Mouse (Mus musculus): Measurements from ENCODE around the gene Egfr. TPM values are rescaled to one million over a fixed set of nuclear protein-coding genes. Genes with fewer than 3 reads are reported as not detected.

The Egfr gene
- polyA plus RNA-seq, 1 experiment, result 5.0 TPM

DNA sequence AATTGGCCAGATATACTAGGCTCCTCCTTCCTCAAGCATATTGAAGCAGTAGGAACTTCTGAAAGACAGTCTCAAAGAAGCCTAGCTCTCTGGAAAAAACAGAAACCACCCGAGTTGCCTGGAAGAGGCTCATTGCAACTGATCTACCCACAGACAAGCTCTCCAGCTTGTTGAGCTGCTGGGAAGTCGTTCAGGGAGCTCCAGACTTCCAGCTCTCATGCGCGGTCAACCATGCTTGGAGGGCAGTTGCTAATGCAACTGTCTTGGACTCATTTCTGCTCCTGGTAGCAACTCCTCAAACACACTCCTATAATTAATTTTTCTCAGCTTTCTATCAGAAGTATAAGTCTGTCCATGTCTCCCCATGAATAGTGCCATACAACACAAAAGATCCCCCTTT lies 191.0 kb downstream of the Egfr start:
- DNase-seq (ENCODE audit: low read depth), result no peak
- TF ChIP-seq CTCF (IDR thresholded peaks at IDR 0.05; ENCODE audit: borderline replicate concordance, extremely low read depth, insufficient read depth, insufficient read length) (no peak), POLR2A (IDR thresholded peaks at IDR 0.05; ENCODE audit: borderline replicate concordance, extremely low read depth, insufficient read depth, insufficient read length, poor library complexity, severe bottlenecking) (no peak)

DNA sequence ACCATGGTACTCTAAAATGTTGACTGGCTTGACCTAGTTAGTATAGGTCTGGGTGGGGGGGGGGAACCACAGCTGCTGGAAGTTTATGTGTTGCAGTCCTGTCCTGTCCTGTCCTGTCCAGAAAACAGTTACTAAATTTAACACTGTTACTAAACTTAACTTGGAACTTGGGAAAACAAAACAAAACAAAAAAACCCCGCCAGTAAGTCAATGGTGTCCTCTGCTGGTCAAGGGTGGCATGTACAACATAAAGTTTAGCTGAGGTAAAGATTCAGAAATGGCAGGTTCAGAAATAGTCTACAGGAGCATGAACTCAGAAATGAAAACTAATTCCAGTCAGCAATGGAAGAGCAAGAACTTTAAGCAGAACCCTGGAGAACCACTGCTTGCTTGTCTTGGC lies 196.8 kb downstream of the Egfr start:
- no peak for TF ChIP-seq POLR2A (IDR thresholded peaks at IDR 0.05; ENCODE audit: borderline replicate concordance, extremely low read depth, insufficient read depth, insufficient read length, poor library complexity, severe bottlenecking)
- TF ChIP-seq CTCF (IDR thresholded peaks at IDR 0.05; ENCODE audit: borderline replicate concordance, extremely low read depth, insufficient read depth, insufficient read length), result peak; percentile 55; the same call in 1 of the 2 replicates

DNA sequence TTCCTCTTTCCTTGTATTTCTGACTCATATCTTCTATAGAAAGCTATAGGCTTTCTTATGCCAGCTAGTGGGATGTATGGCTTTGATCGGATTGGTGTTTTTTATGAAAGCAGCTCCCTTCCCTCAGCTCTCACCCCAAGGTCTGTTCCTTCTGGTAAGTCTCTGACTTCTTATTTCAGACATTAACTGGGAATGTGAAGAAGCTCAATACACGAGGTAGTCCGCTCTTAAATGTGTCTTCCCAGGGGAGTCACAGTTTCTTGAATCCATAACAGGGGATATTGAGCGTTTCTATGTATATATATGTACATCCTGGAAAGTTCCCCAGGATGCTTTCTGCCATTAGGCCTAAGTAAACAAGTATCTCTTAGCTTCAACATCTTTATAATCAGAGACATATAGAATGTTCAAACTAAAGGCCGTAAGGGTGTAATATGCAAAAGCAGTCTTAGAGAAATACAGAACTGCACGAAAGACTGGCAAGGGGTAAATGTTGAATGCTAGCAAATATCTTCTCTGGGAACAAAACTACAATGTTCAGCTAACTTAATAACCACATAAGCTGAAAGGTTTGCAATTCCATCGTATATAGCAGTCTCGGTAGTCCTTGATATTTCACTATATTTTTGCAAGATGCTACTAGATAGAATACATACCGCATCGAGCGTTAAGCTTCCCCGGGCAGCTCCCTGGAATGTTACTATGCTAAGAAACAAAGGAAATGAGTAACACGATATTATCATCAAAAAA lies 198.4 kb downstream of the Egfr start:
- TF ChIP-seq CTCF (IDR thresholded peaks at IDR 0.05; ENCODE audit: borderline replicate concordance, extremely low read depth, insufficient read depth, insufficient read length) (no peak), POLR2A (IDR thresholded peaks at IDR 0.05; ENCODE audit: borderline replicate concordance, extremely low read depth, insufficient read depth, insufficient read length, poor library complexity, severe bottlenecking) (no peak)
- no peak for DNase-seq (ENCODE audit: low read depth)

More for the DNA sequence above, 196.8 kb downstream of the Egfr start:
- peak; percentile 37 for DNase-seq (ENCODE audit: low read depth)

DNA sequence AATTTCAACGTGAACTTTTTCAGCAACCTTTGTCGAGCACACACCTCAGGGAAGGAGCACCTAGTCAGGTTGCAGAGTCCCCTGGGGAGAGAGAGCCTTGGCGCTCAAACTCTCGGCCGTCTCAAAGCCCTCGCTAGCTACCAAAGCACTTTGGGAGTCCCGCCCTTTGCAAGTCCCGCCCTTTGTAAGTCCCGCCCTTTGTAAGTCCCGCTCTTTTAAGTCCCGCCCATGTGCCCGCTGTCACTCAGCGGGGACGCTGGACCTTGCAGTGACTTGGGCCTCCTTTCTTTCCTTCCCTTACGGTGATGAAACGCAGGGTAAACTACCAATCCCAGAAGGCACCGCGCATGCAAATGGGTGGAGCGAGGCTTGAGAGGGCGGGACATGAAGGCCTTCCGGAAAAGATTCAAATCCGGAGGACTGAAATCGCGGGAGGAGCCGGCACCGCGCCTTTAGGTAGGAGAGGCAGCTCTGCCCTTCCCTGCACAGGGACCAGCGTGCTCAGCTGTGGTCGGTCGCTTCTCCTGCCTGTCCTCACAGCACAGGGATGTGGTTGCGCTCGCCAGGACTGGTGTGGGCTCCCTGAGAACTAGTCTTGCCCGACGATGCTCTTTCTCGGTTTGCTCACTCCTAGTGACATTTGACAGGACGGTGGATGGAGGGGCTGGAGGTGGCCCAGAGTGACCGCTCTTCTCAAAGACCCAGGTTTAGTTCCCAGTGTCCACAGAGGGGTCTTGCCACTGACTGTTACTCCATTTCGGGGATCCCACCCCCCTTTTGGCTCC lies 199.2 kb downstream of the Egfr start, which contains the start of gene Fbxo48:
Gene Fbxo48 (plus strand): TSS at position 400 of the 785 bp plus-strand sequence.
- TF ChIP-seq CTCF (IDR thresholded peaks at IDR 0.05; ENCODE audit: borderline replicate concordance, extremely low read depth, insufficient read depth, insufficient read length), result no peak
- peak; percentile 34; the same call in 1 of the 2 replicates for TF ChIP-seq POLR2A (IDR thresholded peaks at IDR 0.05; ENCODE audit: borderline replicate concordance, extremely low read depth, insufficient read depth, insufficient read length, poor library complexity, severe bottlenecking)
- DNase-seq (ENCODE audit: low read depth), result peak; percentile 100

DNA sequence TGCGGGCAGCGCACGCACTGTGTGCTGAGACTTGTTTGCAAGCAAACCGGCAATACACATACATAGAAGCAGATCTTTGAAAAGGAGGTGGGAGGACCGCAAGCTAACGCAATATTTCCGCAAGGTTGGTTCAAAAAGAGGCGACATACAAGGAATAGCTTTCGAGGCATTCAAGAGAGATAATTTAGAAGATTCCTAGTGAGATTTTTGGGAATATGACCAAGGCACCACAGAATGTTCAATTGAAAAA lies 199.7 kb downstream of the Egfr start:
- no peak for TF ChIP-seq POLR2A (IDR thresholded peaks at IDR 0.05; ENCODE audit: borderline replicate concordance, extremely low read depth, insufficient read depth, insufficient read length, poor library complexity, severe bottlenecking)
- no peak for TF ChIP-seq CTCF (IDR thresholded peaks at IDR 0.05; ENCODE audit: borderline replicate concordance, extremely low read depth, insufficient read depth, insufficient read length)
- no peak for DNase-seq (ENCODE audit: low read depth)

DNA sequence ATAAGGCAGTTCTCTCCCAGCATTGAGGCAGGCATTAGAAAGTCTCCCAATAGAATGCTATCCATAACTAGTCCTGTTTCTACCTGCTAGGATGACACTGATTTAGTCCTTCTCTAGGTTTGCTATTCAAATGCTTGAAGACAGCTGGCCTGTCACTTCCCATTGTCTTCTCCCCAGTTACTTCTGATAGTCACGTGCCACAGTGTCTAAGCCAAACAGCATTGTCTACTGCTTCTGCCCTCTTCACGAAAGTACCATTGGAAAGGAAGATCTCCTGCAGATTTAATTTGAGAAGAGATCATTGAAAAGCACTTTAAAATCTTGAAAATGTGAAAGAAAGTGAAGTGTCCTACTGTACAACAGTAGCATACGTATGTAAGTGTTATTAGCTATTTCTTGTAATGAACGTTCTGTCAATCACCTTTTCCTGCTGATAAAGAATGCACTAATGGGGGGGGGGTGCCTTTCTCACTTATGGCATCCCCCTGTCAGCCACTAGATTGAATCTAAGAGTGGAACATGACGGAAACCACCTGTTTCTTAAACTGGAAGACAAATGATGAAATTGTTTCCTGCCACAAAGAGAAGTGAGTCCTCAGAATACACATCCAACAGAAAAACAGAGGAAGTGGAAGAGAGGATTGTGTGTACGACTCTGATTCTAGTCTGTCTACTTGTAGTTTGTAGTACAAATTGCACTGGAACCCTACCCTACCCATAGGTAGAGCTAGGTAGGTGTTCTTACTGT lies 204.3 kb downstream of the Egfr start:
- no peak for TF ChIP-seq CTCF (IDR thresholded peaks at IDR 0.05; ENCODE audit: borderline replicate concordance, extremely low read depth, insufficient read depth, insufficient read length)
- TF ChIP-seq POLR2A (IDR thresholded peaks at IDR 0.05; ENCODE audit: borderline replicate concordance, extremely low read depth, insufficient read depth, insufficient read length, poor library complexity, severe bottlenecking), result no peak
- no peak for DNase-seq (ENCODE audit: low read depth)

DNA sequence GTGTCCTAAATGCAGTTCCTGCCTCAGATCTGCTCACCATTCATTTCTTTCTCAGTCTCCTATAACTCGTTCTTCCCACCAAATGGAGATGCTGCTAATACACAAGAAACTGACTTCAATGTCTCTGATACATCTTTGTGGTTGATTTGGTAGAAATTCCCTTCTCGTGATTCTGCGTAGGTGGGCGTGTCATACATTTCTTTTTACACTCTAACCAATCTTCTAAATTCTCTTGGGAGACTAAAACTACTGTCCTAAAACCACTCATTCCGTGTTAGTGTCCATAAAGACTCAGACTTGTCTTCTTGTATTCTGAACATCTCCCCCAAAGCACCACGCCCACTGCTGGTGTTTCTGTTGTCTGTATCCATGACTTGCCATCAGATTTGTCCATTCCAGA lies 205.0 kb downstream of the Egfr start:
- no peak for DNase-seq (ENCODE audit: low read depth)
- TF ChIP-seq CTCF (IDR thresholded peaks at IDR 0.05; ENCODE audit: borderline replicate concordance, extremely low read depth, insufficient read depth, insufficient read length), result no peak
- TF ChIP-seq POLR2A (IDR thresholded peaks at IDR 0.05; ENCODE audit: borderline replicate concordance, extremely low read depth, insufficient read depth, insufficient read length, poor library complexity, severe bottlenecking), result no peak

DNA sequence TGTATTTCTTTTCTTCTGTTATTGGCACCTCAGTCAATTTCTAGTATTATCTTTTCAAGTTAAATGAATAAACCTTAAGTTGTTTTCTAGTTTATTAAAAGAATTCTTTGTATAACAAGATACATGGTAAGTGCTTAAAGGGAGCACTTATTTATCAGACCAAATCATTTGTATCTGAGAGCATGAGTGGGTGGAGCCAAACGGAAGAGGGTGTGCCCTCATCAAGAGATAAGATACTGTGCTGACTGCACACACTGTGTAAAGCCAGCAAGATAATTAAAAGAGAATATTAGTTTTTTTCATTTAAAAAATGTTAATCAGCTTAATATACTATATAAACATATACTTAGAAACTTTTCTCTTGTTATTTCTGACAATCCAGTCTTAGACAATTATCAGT lies 206.5 kb downstream of the Egfr start:
- DNase-seq (ENCODE audit: low read depth), result no peak
- TF ChIP-seq CTCF (IDR thresholded peaks at IDR 0.05; ENCODE audit: borderline replicate concordance, extremely low read depth, insufficient read depth, insufficient read length) (no peak), POLR2A (IDR thresholded peaks at IDR 0.05; ENCODE audit: borderline replicate concordance, extremely low read depth, insufficient read depth, insufficient read length, poor library complexity, severe bottlenecking) (no peak)

Other genes starting within 250 kb of the Egfr start
- gene Sec61g, start 243.7 kb upstream of the Egfr start, polyA plus RNA-seq (2012; rRNA removed), result 38.9 and 56.4 TPM in 2 replicates
- 1.7 and 2.3 TPM in 2 replicates for gene Fbxo48, start 199.2 kb downstream of the Egfr start, polyA plus RNA-seq (2012; rRNA removed)